Mouse (Mus musculus): ENCODE measurements around the gene Efcab11. TPM values are rescaled to one million over a fixed set of nuclear protein-coding genes. Genes with fewer than 3 reads are reported as not detected.
A peak's percentile ranks its signal among the peaks of the same experiment; 100 is the strongest.
"Not testable (repeated sequence)": the region's sequence is repeated elsewhere in the genome, so short reads cannot be mapped to it uniquely, and the experiment has no call there.

The Efcab11 gene
- polyA plus RNA-seq, 1 experiment from 2014 or later: 2.5 TPM

DNA sequence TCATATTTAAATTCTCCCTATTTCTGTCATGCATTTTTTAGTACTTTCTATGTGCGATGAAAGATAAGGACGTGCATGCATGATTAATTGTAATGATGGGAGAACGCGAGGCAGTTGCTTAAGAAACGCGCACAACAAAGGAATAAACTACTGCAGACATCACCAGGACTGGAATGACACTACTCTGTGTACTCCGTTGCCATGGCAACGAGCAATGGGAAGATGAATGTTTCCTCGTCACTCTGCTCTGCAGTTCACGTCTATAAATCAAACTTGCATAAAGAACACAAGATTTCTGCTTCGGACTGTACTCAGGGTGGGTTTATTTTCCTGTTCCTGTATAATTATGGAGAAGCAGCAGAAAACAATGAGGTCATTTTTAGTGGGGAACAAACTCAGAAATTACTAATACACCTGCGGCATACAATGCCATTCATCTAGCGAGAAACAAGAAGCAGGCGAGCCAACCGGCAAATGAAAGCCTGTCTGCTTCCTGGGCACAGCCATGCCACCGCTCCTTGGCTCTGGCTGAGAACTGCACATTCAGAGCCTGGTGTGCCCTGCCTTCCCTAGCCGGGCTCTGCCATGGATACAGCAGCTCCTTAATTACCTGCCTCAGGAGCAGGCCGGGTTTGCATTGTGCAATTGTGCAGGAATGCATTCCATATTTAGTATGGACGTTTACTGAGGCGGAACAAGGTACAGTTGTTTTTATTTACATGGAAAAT lies 47.7 kb downstream of the Efcab11 start:
- Histone ChIP-seq H3K9me3 (replicated peaks) (no peaks in the 10 kb centered on the region), H3K36me3 (no peaks in the 10 kb centered on the region), H3K4me3 (replicated peaks) (peak overlapping the region; percentile 0; the same call in 1 of the 2 replicates), H3K27ac (replicated peaks) (peak overlapping the region; percentile 80), H3K27me3 (replicated peaks) (no peaks in the 10 kb centered on the region), H3K4me2 (peak overlapping the region; percentile 46), H3K4me1 (peaks cover 18% of the 10 kb centered on the region), H3K9ac (replicated peaks) (0 out of 2 replicates have a peak overlapping the region, but pooled peaks have one; percentile 29)
- 20% methylated on average over 20 of the region's 20 CpGs for WGBS
- peak; percentile 86 for ATAC-seq (ENCODE audit: low FRiP score)

DNA sequence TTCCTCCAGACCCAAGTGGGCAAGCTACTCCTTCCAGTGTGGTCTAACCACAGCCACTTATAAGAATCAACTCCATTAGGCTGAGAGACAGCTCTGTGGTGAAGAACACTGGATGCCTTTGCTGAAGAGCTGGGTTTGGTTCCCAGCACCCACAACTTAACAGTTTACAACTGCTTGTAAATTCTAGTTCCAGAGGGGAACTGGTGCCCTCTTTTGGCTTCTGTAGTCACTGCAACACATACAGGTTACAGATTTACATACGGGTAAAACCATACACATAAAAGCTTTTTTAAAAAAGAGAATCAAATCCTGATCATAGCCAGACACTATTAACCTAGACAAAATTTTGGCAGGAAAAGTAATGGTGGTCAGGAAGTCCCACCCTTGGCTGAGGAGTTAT lies 50.8 kb downstream of the Efcab11 start:
- Histone ChIP-seq H3K36me3 (no peaks in the 10 kb centered on the region), H3K9me3 (replicated peaks) (no peaks in the 10 kb centered on the region), H3K4me1 (peaks cover 18% of the 10 kb centered on the region), H3K27me3 (replicated peaks) (no peaks in the 10 kb centered on the region), H3K4me3 (replicated peaks) (no peak overlapping the region), H3K27ac (replicated peaks) (no peak overlapping the region), H3K4me2 (no peak overlapping the region), H3K9ac (replicated peaks) (no peak overlapping the region)
- WGBS: 90% methylated on average over 1 of the region's 1 CpGs
- ATAC-seq (ENCODE audit: low FRiP score): no peak

DNA sequence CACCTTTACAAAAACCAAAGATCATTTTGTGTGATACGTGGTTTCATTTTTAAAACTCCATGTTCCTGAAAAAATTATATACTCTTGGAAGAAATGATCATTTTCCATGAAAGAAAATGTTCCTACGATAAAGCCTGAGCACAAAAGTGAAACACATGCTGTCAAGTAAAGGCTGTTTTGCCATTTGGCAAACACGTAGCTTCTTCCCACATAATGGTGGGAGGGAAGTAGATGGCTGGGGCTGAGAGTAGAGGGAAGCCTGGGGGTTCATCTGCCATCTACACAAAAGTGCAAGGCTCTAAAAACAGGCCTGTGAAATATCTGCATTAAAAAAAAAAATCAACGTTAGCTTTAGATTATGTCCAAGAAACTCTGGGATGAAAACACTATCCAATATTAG lies 61.6 kb downstream of the Efcab11 start:
- 88% methylated on average over 4 of the region's 4 CpGs for WGBS
- H3K36me3 ChIP-seq: no peaks in the 10 kb centered on the region

DNA sequence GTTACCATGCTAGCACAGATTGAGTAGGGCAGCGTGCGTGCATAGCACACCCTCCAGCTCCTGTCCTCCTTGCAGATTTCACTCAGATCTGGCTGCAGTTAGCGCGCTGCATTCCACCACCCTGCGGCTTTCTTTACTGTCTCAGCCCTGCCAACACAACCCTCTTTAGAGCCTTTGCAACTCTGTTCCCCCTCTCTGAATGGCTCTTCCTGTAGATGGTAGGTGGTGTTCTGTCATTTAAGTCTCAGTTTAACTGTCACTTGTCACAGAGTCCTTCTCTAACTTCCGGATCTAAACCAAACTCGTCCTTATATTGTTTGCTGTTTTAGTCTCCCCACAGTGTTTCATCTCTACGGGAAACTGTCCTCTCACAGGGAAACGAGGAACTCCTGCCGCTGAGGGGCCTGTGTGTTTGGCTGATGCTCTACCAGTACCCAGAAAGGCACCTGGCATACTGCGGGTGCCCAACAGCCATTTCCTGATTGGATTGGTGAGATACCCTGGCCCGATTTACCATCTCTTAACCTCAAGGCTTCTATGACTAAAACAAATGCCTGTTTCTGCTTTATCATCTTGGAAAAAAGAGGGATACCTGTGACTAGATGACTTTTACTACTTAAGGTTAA lies 62.8 kb downstream of the Efcab11 start:
- no peaks in the 10 kb centered on the region for H3K36me3 ChIP-seq
- no peaks in the 10 kb centered on the region for H3K9me3 ChIP-seq (replicated peaks)
- H3K4me3 ChIP-seq (replicated peaks): no peak overlapping the region
- H3K27ac ChIP-seq (replicated peaks): no peak overlapping the region
- H3K27me3 ChIP-seq (replicated peaks): no peaks in the 10 kb centered on the region
- H3K9ac ChIP-seq (replicated peaks): no peak overlapping the region
- H3K4me2 ChIP-seq: no peak overlapping the region
- 79% methylated on average over 12 of the region's 12 CpGs for WGBS
- no peak for ATAC-seq (ENCODE audit: low FRiP score)
- H3K4me1 ChIP-seq: 0 out of 2 replicates have a peak, but pooled peaks cover 3% of the 10 kb centered on the region

More for the DNA sequence above, 61.6 kb downstream of the Efcab11 start:
- ATAC-seq (ENCODE audit: low FRiP score): no peak
- Histone ChIP-seq H3K4me3 (replicated peaks) (no peak overlapping the region), H3K9ac (replicated peaks) (no peak overlapping the region), H3K9me3 (replicated peaks) (no peaks in the 10 kb centered on the region), H3K4me1 (0 out of 2 replicates have a peak, but pooled peaks cover 3% of the 10 kb centered on the region), H3K4me2 (no peak overlapping the region), H3K27me3 (replicated peaks) (no peaks in the 10 kb centered on the region), H3K27ac (replicated peaks) (no peak overlapping the region)

DNA sequence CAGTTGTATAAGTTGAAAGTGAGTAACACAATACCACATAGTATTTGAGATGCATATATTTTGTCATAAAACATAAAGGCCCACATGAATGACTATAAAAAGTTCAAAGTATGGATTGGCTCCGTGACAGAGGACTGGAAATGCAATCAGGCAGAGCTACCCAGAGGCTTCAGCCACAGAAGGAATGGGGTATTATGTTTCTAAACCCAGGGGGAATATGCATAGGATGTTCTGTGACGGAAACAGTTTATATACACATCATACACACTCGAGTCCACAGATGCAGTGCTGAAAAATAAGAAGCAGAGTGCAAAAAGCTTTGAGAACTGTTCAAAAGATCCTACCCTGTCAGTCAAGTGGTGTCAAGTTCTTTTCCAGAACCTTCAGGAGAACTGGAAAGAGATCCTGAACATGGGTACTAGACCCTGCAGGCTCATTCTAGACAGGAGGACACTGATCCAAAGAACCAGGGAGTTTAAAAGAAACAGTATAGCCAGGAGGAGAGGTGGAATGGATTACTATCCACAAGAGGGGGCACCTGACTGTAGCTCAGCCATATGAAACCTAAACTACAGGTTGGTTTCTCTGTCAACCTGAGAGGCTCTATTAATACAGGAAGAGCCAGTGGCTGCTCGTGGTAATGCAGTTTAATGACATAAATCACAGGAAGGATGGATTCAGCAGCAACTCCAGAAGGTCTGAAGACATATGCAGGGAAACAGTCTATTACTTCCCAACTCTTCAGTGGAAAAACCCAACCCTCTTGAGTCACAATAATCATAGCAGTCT lies 64.9 kb downstream of the Efcab11 start:
- 0 out of 2 replicates have a peak, but pooled peaks cover 3% of the 10 kb centered on the region for H3K4me1 ChIP-seq
- H3K4me3 ChIP-seq (replicated peaks): no peak overlapping the region
- no peak for ATAC-seq (ENCODE audit: low FRiP score)
- 64% methylated on average over 4 of the region's 4 CpGs for WGBS
- no peak overlapping the region for H3K27ac ChIP-seq (replicated peaks)
- H3K36me3 ChIP-seq: no peaks in the 10 kb centered on the region
- H3K4me2 ChIP-seq: no peak overlapping the region
- no peaks in the 10 kb centered on the region for H3K27me3 ChIP-seq (replicated peaks)
- no peaks in the 10 kb centered on the region for H3K9me3 ChIP-seq (replicated peaks)
- H3K9ac ChIP-seq (replicated peaks): no peak overlapping the region

DNA sequence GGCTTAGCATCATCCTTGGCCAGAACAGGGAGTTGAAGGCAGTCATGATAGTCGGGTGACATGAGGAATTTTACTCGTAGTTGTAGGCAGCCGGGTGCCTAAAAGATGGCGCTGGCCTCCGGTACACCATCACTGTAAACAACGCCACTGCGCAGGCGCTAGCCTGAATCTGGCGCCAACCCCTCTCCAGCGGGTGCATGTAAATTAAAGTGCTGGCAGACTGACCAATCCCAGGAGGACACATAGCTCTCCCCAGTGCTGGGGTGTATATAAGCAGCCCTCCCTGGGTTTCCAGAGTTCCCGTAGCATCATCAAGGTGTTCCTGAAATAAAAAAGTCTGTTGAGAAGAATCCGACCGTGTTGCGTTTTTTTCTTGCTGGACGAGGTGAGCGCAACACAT lies 66.2 kb downstream of the Efcab11 start:
- not testable (repeated sequence) for H3K4me1 ChIP-seq; ATAC-seq (ENCODE audit: low FRiP score); H3K27me3 ChIP-seq (replicated peaks); H3K27ac ChIP-seq (replicated peaks); H3K4me3 ChIP-seq (replicated peaks); H3K9me3 ChIP-seq (replicated peaks); H3K4me2 ChIP-seq; H3K9ac ChIP-seq (replicated peaks); H3K36me3 ChIP-seq
- 97% methylated on average over 16 of the region's 16 CpGs for WGBS

DNA sequence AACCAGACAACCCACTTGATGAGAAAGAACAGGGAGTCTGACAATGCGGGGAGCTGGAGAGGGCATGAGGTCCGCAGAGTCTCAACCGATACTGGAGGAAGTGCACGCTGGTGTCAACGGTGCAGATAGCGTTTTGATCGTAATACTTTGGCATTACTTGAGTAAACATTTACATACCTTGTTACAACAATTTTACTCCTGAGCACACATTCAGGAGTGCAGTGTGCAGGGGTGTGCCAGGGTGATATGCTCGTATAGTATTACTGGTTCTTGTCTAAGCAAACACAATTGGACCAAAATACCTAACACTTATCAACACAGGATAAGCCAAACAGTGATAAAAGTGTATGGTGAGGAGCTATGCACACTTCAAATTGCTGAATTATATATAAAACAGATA lies 69.0 kb downstream of the Efcab11 start:
- no peak overlapping the region for H3K9ac ChIP-seq (replicated peaks)
- H3K27me3 ChIP-seq (replicated peaks): no peaks in the 10 kb centered on the region
- H3K4me1 ChIP-seq: 0 out of 2 replicates have a peak, but pooled peaks cover 3% of the 10 kb centered on the region
- ATAC-seq (ENCODE audit: low FRiP score): no peak
- H3K9me3 ChIP-seq (replicated peaks): 0 out of 2 replicates have a peak, but pooled peaks cover 3% of the 10 kb centered on the region
- H3K4me2 ChIP-seq: no peak overlapping the region
- H3K27ac ChIP-seq (replicated peaks): no peak overlapping the region
- no peak overlapping the region for H3K4me3 ChIP-seq (replicated peaks)
- 97% methylated on average over 8 of the region's 8 CpGs for WGBS
- no peaks in the 10 kb centered on the region for H3K36me3 ChIP-seq

DNA sequence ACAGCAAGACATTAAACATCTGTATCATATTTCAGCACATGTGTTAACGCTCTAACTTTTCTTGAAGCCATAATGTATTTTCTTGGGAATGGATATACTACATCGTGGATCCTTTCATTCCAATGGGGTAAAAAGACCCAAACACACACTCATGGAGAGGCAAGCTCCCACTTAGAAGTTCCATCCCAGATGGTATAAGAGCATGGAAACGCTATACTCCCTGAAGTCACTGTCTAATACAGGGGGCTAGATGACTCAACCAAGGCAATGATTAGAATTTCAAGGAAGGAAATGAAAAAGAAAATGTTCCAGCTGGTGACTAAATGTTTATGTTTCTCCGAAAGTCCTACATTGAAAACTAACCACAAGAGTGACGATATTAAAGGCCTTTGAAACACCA lies 76.3 kb downstream of the Efcab11 start:
- no peak overlapping the region for H3K9ac ChIP-seq (replicated peaks)
- H3K4me1 ChIP-seq: no peaks in the 10 kb centered on the region
- ATAC-seq (ENCODE audit: low FRiP score): no peak
- no peak overlapping the region for H3K4me3 ChIP-seq (replicated peaks)
- 92% methylated on average over 5 of the region's 5 CpGs for WGBS
- no peaks in the 10 kb centered on the region for H3K36me3 ChIP-seq
- no peaks in the 10 kb centered on the region for H3K27me3 ChIP-seq (replicated peaks)
- 0 out of 2 replicates have a peak, but pooled peaks cover 3% of the 10 kb centered on the region for H3K9me3 ChIP-seq (replicated peaks)
- H3K27ac ChIP-seq (replicated peaks): no peak overlapping the region
- H3K4me2 ChIP-seq: no peak overlapping the region

DNA sequence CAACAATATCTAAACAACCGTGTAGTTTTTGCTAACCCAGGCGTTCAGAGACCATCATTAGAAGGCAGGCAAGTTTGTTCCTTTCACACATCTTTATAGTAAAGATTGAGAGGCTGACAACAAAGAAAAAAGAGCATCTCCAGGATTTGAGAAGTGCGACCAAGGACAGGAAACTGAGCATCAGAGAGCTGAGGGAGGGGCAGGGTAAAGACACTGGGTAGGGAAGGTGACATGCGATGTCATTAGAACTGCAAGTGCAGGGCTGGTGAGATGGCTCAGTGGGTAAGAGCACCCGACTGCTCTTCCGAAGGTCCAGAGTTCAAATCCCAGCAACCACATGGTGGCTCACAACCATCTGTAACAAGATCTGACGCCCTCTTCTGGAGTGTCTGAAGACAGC lies 77.5 kb downstream of the Efcab11 start:
- WGBS: 93% methylated on average over 6 of the region's 7 CpGs

DNA sequence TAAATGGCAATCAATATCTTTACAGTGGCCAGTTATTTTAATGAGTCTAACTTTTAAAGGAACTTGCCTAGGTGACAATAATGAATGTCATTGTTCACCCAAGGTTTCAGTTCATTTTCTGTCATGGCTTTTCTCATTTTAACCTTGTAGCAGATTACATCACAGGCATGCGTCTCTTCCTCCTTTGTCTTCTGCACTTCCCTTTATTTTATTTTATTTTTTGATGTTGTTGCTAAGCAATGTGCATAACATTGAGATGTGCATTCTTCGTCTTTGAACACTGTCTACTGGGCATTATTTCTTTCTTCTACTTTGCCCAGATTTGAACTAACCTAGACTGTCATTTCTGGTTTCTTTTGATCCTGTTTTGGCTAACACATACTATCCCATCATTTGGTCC lies 88.3 kb downstream of the Efcab11 start:
- H3K9ac ChIP-seq (replicated peaks): no peak overlapping the region
- no peaks in the 10 kb centered on the region for H3K9me3 ChIP-seq (replicated peaks)
- H3K4me2 ChIP-seq: no peak overlapping the region
- WGBS: 73% methylated on average over 2 of the region's 2 CpGs
- H3K27me3 ChIP-seq (replicated peaks): no peaks in the 10 kb centered on the region
- no peaks in the 10 kb centered on the region for H3K36me3 ChIP-seq
- H3K4me1 ChIP-seq: no peaks in the 10 kb centered on the region
- no peak overlapping the region for H3K27ac ChIP-seq (replicated peaks)
- H3K4me3 ChIP-seq (replicated peaks): no peak overlapping the region
- ATAC-seq (ENCODE audit: low FRiP score): no peak

More for the DNA sequence above, 77.5 kb downstream of the Efcab11 start:
- H3K9ac ChIP-seq (replicated peaks); ATAC-seq (ENCODE audit: low FRiP score); H3K4me1 ChIP-seq; H3K9me3 ChIP-seq (replicated peaks); H3K4me3 ChIP-seq (replicated peaks); H3K27me3 ChIP-seq (replicated peaks); H3K4me2 ChIP-seq; H3K36me3 ChIP-seq; H3K27ac ChIP-seq (replicated peaks): not testable (repeated sequence)

DNA sequence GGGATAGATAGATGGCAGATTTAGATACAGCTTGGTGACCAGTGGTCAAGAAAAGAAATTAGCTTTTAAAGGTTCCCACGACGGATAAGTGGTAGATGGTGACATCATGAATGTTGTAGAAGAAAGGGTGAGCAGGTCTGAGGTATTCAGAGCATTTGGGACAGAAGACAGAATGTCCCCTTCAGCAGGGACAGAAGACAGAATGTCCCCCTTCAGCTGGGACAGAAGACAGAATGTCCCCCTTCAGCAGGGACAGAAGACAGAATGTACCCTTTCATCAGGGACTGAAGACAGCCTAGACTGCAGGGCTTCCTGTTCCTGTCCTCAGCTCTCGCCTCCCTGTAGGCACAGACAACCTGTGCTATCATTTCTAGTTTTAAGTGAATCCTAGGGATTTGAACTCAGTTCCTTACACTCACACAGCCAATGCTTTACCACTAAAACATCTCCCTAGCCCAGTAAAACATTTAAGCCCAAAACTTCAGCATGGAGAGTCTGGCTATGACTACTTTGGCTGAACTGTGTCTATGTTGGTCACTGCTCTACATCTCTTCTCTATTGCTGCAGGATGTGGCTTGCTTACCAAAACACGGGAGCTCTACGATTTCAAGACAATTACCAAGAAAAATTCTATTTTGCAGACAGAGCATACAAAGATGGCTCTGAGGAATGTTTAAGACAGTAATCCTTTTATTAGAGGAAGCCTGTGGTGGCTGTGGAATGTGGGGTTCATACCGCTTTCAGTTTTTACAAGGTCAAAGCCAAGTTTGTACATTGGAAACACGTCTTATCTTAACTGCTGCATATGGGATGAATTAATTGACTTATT lies 89.2 kb downstream of the Efcab11 start:
- no peaks in the 10 kb centered on the region for H3K27me3 ChIP-seq (replicated peaks)
- no peak overlapping the region for H3K9ac ChIP-seq (replicated peaks)
- no peaks in the 10 kb centered on the region for H3K9me3 ChIP-seq (replicated peaks)
- H3K27ac ChIP-seq (replicated peaks): no peak overlapping the region
- H3K4me1 ChIP-seq: no peaks in the 10 kb centered on the region
- H3K4me2 ChIP-seq: no peak overlapping the region
- no peak overlapping the region for H3K4me3 ChIP-seq (replicated peaks)
- no peaks in the 10 kb centered on the region for H3K36me3 ChIP-seq
- no peak for ATAC-seq (ENCODE audit: low FRiP score)
- WGBS: 82% methylated on average over 7 of the region's 7 CpGs
